Mouse (Mus musculus) testis, adult 2 months (tissue): ENCODE data around the gene Srsf5.

Source experiments
- CTCF ChIP-seq: fragments of 200-500 bp; IDR thresholded peaks from 2 replicates; pipeline ENCODE4 v1.5.1; 2012; ENCODE audit warnings: low read depth, mild to moderate bottlenecking, inconsistent platforms, low read length, moderate library complexity; ENCODE audit not compliant: control insufficient read depth, insufficient read depth, insufficient replicate concordance
- POLR2A ChIP-seq: fragments of 200-500 bp; IDR thresholded peaks from 2 replicates; pipeline ENCODE4 v1.6.1; 2012; ENCODE audit warnings: low read depth, mild to moderate bottlenecking, inconsistent platforms, low read length, moderate library complexity; ENCODE audit not compliant: control insufficient read depth

- TF ChIP-seq POLR2A (no peak), CTCF (no peak)
These were observed 17.8 kb upstream of the Srsf5 start for GRCm38 (mm10) chr12:80927518-80927917.
